Mouse (Mus musculus): Measurements from ENCODE around the gene A930009A15Rik. TPM values are rescaled to one million over a fixed set of nuclear protein-coding genes. Genes with fewer than 3 reads are reported as not detected.

A930009A15Rik gene
- polyA plus RNA-seq (2017; shearing (Covaris generic)): not detected

GRCm38 (mm10) chr10:115569712-115570491, at the start of gene A930009A15Rik:
TSS of gene A930009A15Rik (plus strand) at chr10:115569986.

DNA sequence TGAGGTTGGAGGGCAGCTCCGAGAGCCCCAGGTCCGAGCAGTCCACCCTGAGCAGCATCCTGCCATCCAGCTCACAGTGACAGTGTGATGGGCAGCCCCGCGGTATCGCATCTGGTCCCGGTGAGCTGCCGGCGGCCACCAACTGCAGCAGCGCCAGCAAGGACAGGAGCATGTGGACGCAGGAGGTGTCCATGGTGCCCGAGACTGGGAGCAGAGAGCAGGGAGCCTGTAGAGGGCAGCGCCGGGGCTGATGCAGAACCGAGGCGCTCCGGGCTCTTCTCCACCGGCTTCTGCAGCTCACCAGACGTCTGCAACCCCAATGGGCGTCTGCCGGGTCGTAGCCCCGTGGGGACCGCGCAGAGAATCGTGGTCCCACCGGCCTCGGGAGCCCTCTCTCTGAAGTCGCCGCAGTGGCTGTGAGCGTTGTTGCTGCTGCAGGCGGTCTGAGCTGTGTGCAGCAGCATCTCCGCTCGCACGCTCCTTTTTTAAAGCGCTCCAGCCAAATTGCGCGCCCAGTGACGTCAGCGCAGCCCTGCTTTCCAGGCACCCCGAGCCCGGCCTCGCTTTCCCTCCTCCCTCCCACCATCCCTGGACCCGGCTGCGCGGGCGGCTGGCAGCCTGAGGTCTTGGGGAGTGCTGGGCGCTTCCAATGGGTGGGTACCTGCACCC, 17.6 kb downstream of the A930009A15Rik start, which contains the start of gene Lgr5:
Gene Lgr5 (minus strand): TSS at position 480 of the 669 bp plus-strand sequence.

Other genes with a start within 250 kb of the A930009A15Rik start
- 72.5 TPM for gene Tmem19, start 207.5 kb upstream of the A930009A15Rik start, polyA plus RNA-seq (2017; shearing (Covaris generic))
- 17.4 TPM for gene Thap2, start 185.5 kb upstream of the A930009A15Rik start, polyA plus RNA-seq (2017; shearing (Covaris generic))
- 27.7 TPM for gene Zfc3h1, start 185.0 kb upstream of the A930009A15Rik start, polyA plus RNA-seq (2017; shearing (Covaris generic))
- gene Lgr5, start 17.8 kb downstream of the A930009A15Rik start, polyA plus RNA-seq (2017; shearing (Covaris generic)): not detected
- not detected for gene Tspan8, start 246.8 kb downstream of the A930009A15Rik start, polyA plus RNA-seq (2017; shearing (Covaris generic))

Data from CD4-positive, CD25-positive, alpha-beta regulatory T cell, adult 9 weeks (primary cell).